Mouse (Mus musculus) cerebellum, postnatal 10 days (tissue): ENCODE measurements around the gene Pex16.

Source experiments
- DNase-seq, 2 experiments: peaks; one replicate each; pipeline ENCODE4 v3.0.0; 2021; ENCODE audit warnings: mixed read lengths in 2 of 2

Pex16 gene

DNA sequence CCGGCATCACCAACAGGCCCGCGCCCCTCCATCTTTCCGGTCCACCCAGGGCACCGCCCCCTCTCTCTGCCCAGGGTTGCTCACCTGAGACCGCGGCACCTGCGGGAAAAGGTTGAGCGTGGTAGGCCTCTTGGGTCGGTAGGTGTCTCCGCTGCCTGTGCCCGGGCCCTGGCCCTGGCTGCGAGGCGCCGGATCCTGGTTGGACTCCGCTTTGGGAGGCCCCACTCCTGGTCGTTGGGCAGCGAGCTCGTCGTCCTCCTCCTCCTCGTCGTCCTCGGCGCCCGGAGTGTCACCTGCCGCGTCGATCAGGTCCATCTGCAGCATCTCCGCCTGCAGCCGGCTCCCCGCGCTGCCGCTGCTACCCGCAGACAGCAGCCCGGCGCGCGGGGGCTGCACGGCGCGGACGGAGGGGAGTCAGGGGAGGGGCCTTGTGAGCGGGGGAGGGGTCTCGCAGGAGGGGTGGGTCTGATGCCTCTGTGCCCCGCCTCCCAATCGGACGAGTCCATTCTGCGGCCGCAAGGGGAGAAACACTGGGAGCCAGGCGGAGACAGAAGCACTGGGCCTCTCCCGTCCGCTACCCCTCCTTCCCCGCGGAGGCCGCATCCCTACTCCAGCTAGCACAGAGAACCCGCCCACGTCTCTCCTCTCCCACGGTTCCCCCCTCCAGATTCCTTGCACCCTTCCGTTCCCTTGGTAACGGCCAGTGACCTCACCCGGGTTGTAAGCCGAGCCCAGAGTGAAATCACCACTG is 14.6 kb downstream of the Pex16 start:
- peak; percentile 89 to 94 for DNase-seq

DNA sequence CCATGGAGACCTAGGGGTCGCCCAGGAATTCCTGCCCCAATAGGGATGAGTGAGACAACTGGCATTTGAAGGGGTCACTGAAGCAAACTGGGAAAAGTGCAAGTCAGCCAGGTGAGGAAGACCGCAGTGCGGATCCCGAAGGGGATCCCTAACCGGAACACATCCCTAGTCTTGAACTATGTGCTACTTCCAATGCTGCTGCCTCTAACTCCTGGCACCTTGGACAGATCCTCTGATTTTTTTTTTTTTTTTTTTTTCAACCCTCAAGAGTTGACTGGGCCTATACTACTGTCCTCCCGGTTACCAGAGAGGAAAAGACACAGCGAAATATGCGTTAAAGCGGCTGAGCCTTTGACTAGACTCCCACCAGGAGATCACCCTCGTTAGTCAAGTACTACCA is 15.2 kb downstream of the Pex16 start:
- DNase-seq: peak in 1 of 2 experiments; percentile 11

DNA sequence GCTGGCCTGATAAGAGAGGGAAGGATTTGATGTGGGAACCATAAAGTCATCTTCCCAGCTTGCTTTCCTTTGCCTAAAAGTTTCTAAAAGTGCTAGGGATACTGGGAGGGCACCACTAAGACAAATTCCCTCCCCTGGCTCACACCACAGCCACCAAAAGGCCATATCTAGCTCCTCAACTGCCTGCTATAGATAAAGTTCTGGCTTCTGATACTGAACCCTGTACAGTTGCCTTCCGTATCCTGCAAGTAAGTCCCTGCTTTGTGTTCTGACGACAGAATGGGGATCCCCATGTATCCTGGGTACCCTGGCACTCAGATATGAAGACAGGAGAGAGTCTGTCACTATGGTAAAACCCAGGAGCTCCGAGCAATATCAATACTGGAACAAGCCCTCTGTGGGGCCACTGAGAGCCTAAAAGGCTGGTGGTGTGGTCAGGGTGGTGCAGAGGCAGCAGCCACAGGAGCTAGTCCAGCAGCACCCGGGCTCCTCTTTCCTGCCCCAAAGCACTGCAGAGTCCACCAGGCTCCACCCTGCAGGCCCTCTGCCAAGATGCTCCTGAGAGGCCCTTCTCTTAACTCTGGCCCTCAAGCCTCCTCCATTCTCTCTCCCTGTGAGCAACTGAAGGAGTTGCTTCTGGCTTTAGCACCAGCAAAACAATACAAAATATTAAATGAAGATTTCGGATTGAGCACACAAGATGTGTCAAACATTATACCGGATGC is 15.9 kb downstream of the Pex16 start:
- peak; percentile 67 to 73 for DNase-seq

DNA sequence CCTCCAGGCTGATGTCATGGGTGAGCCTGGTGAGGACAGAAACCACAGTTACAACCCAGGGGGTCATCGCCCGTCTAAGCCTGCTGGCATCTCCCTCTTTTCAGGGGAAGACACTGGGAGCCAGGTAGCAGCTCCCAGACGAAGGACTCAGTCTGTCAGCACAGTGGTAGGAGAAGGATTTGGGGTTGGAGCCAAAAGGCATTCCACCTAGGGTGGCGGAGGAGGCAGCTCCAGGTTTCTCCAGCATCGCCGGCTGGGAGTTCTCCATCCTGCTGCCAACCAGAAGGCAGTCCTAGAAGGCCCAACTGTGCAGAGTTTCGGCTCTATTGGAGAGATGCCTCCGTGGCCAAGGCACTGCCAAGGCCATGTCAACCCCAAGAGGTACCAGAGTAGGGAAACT is 16.6 kb downstream of the Pex16 start:
- DNase-seq: peak; percentile 61 to 69

DNA sequence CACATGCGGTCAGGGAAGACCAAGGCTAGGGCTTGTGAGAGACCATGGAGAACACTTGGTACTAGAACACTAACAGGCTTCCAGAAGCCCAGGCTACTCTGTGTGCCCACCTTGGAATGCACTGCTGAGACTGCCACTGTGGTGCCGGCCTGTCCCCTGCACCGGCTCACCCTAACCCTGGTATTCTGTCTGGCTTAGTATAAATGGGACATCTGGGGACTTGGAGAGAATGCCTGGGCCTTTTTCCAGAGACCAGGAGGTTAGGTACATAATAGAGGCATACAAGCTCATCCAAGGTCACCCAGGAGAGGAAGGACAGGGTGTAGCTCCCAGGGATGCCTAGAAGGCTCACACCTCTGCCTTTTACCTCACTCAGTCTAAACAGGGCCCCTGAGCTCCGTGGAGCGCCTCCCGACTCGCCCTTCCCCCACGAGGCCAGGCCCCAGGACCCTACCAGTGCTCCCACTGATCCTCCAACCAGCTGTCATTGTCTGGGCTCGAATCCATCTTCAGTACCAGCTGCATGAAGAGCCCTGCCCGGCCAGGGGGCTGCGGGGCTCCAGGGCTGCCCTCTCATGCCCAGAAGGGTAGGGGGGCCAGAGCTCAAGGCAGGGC is 17.3 kb downstream of the Pex16 start:
- DNase-seq: peak; percentile 79 to 86

DNA sequence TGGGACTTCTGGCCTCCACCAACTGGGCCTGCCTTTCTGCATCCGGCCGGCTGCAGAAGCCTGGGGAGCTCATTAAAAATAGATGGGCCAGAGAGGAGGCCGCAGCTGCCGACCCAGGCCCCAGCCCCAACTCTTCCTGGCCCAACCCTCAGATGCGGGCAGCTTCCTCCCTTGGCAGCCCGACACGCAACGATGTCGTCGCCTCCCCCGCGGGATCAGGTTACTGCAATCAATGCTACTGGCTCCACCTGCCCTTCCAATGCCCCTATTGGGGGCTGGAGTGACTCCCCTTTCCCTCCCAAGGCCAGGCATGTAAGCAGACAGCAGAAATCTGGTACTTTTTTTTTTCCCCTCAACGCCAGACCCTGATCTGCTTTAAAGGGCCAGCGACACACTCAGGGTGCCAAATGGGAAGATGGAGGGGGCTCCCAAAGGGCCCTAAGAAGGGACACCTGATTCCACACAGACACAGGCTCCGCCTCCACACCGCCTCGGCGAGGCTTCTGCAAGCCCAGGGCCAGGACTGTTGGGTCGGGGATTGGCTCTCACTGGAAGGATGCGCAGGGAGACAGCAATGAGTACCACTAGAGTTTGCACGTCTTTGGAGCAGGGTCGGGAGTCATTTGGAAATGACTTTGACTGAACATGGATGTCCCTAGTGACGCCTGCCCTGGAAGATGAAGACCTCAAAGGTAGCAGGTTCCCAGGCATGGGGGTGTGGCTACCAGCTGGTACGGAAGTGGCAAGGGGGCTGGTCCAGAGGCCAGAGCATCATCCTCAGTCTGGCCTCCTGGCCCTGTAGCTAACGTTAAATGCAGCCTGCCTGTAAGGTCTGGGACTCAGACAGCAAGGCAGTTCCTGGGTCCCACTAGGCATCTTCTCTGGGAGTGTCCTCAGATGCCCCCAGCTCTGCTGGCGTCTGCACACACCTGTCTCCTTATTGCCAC is 18.1 kb downstream of the Pex16 start:
- DNase-seq: peak; percentile 80 to 84

DNA sequence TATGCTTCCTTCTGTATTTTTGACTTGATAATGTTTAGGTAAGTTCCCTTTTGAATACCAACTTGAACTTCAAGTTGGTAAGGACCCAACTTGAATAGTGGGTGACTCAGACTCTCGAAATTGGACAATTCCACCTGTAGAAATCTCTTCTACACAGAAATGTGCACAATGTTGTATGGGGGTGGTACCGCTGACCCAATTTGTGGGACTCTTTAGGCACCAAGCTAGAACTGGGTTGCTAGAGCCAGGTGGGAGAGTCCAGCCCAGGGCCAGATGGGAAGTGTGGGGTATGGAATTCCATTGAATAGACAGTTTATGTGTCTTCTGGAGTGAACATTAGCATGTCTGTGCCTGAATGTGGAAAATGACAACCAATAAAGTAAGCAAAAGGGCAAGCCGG is 21.1 kb downstream of the Pex16 start:
- DNase-seq: no peak

DNA sequence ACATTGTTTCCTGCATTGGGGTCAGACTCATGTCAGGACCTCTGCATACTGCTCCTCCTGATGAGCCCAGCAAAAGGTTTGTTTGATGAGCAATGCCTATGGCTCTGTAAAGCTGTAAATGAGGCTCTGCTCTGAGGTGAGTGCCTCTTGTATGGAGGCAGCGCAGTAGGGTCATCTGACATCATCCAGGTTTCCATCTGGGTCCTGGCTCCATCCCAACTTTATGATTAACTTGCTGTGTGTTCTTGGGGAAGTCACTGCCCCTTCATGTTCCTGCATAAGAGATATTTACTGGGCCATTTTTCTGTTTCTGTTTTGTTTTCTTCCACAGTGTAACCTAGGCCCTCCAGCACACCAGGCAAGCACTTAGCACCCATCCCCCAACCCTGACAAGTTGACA is 23.0 kb downstream of the Pex16 start:
- peak; percentile 45 to 61 for DNase-seq

DNA sequence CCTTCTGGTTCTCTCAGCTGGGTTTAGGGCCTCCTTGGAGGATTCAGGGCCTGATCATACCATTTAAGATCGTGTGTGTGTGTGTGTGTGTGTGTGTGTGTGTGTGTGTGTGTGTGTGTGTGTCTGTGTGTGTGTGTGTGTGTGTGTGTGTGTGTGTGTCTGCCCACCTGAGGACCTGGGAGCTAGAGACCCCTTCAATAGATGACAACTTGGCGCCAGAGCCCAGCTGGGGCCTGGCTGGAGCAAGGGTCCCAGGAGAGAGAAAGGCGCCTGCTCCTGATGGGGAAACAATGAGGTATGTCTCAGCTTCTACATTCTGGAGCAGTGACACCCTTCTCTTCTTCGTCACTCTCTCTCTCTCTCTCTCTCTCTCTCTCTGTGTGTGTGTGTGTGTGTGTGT is 25.4 kb downstream of the Pex16 start:
- DNase-seq: peak in 1 of 2 experiments; percentile 46

DNA sequence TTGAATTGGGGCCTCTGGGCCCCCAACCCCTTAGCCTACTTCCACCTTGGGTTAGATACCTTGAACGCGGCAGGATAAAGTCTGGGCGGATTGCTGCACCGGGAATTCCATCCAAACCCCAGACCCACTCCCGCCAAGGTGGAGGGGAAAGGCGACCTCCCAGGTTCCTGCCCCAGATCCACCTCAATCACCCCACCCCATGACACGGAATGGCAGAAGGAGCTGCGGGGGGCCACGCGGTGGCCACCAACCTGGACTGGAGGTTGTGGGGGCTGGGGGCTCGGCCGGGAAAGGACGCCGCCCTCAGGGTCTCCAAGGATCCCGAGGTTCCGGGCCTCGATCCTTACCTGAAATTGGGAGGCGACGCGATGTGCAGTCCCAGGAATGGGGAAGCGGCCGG is 26.2 kb downstream of the Pex16 start:
- peak; percentile 74 to 78 for DNase-seq

DNA sequence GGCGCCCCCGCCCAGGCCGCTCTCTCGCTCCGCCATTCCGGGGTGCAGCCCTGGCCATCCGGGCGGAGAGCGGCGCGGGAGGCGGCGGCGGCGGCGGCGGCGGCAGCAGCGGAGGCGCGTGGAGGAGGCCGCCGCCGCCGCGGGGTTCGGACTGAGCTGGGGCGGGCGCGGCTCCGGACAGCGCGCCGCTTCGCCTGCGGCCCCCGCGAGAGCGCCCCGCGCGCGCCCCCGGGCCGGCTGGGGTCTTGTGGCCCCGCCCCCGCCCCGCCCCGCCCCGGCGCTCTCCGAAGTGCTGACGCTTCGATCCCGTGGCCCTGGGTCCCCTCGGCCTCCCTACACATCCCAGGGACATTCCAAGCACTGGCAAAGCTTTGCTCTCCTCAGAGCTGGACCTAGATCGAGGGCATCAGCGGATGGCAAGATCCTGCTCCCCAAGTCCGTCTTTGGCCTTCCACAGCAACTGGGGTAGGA is 26.6 kb downstream of the Pex16 start, which contains the start of gene Mapk8ip1:
TSS of gene Mapk8ip1 (minus strand) at position 173 of the 471 bp plus-strand sequence.
- peak; percentile 78 for DNase-seq

DNA sequence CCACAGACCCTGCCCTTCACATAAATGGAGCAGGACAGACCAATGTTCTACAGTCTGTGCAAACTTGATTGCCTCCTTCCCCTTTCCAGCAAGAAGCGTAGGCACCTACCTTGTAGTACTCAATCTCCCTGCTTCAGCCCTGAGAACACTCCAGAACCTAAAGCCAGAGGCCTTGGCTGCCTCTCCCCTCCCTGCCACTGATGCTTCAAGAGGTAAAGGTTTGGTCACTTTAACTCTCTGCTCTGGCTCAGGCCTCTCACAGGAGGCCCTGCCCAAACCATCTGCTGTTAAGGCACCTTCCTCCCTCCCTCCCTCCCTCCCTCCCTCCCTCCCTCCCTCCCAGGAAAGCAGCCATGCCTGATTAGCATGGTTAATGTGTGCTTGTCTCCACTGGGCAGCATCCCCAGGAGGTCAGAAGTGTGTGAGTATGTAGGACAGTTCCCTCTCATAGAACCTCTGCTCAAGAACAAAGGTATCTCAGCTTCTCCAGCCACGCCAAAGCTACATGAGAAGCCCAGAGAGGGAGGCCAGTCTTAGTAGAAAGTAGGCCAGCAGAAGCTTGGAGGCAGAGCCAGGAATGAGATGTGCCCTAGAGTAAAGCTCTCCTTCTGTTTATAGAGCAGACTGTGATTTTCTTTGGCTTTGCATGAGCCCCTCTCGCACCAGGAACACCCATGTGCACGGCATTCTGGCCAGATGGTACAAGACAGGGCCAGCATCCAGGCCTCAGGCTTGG is 28.3 kb downstream of the Pex16 start:
- DNase-seq: peak; percentile 87 to 92

DNA sequence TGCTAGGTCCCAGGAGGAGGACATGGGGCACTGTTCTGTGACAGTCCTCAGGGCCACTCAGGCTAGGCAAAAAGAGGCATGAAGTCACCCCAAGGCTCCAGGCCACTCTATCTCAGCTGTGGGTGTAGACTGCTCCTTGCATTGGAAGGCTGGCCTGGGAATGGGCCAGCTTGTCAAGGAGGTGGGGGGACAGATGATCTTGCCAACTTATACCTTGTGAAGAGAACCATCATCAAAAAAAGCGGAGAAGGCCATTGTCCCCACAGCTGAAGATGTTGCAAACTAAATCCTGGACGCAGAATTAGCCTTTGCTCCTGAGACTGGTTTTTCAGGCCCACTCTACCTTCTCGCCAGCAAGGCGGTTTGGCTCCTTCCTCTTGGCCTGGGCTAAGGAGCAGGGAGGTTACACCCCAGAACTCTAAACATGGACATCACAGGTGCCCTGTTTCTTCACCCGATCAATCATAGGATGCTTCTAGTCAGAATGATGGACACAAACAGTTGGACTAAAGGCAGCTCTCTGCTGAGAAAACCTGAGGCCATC is 29.4 kb downstream of the Pex16 start:
- peak in 1 of 2 experiments; percentile 51 for DNase-seq

DNA sequence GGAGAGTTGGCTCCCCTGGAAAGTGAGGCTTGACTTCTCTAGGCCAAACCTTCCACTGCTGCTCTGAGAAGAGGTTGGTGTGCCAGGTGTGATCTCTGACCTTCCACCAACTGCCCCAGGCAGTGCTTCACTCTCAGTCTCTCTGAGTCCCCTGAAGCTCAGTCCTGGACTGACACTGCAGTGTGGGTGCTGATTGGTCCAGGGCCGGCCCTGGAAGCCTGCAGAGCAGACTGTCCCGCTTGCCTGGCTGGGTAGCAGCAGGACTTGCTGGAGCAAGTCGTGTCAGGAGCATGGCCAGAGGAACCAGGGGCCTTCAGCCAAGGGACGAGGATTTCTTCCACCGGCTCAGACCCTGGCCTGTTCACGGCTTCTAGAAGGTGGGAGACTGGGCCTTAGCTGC is 30.3 kb downstream of the Pex16 start:
- peak; percentile 58 to 65 for DNase-seq

DNA sequence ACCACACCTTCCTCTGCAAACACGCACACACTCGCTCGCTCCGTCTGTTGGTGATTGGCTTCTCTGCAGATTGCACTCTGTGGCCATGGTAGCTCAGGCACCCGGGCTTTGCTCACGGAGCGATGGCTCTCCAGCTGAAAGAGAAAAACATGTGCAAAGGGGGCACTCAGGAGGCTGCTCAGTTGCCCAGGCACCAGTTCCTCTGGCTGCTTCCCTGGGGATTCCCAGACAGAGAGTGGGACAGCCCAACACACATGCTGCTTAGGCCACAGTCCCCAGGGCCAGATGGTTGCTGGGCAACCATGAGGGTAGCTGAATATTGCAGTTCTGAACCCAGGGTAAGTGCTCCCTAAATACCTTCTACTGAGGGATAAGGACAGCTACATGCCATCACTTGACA is 31.2 kb downstream of the Pex16 start:
- peak in 1 of 2 experiments; percentile 45 for DNase-seq

DNA sequence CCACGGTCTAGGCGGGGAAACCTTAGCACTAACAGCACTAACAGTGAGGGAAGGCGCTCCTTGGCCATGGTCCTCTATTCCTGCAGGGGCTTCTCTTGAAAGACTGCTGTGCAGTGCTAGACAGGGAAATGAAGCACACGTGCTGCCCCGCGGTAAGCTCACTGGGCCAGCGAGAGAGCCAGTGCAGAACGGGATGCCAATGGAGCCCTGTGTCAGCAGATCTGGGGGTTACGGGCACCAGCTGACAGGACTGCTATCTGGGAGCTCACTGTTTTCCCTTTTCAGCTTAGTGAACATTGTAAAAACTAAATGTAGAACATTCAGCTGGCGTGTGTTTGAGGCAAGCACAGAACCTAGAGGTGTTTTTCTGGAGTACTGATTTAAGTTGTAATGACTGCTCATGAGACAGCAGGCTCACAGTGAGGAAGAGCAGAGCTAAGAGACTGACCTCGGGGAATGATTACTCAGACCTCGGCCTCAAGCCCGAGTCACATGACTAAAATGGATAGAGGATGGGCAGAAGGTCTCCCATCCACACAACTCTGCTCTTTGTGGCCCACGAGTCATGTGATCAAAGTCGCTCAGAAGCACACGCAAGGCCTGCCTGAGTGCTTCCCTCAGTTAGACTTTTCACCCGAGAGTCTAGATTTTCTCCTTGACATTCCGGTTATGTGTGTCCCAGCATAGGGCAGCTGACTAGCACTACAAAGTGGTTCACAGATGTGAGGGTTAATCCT is 34.0 kb downstream of the Pex16 start:
- DNase-seq: no peak

DNA sequence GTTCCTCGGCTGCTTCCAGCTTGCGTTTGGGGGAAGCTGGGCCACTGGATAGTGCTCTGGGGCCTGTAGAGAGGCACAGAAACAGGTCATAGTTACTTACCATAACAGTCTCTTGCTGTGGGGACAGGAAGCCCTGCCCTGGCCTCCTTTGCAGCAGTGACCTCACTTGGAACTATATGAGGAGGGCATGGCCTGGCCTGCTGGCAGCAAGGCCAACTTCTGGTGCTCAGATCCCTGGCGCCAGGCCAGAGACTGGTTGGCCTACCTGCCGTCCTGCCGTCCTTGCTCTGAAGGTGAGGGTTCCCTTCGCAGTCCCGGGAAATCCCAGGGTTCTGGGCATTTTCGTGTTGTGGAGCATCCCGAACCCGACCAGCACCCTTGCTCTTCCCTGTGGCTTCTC is 37.2 kb downstream of the Pex16 start:
- peak; percentile 68 to 70 for DNase-seq

DNA sequence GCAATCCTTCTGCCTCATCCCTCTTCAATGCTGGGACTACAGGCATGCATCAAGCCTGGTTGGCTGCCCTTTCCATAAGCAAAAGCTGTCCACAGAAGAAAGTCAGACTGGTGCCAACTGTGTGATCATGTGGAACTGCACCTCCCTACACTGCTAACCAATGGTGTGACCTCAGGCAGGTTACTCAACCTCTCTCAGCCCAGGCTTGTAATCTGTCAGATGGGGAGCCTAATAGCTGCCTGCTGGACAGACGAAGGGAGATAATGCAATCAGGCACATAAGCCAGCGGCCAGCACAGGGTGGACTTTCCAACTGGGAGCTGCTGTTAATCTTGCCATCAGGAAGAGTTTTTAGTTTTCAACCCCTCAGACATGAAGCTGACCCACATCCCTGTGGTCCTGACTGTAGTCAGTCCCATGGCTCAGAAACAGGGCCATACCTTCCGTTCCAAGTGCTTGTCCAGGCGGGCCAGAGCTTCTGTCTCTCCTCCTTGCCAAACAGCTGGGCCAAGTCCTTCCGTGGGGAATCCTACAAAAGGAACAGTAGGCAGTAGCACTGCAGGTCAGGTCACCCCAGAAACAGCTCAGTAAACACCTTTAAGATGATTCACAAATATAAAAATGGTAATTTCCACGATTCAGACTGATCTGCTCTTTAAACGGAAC is 47.4 kb downstream of the Pex16 start:
- peak in 1 of 2 experiments; percentile 33 for DNase-seq

DNA sequence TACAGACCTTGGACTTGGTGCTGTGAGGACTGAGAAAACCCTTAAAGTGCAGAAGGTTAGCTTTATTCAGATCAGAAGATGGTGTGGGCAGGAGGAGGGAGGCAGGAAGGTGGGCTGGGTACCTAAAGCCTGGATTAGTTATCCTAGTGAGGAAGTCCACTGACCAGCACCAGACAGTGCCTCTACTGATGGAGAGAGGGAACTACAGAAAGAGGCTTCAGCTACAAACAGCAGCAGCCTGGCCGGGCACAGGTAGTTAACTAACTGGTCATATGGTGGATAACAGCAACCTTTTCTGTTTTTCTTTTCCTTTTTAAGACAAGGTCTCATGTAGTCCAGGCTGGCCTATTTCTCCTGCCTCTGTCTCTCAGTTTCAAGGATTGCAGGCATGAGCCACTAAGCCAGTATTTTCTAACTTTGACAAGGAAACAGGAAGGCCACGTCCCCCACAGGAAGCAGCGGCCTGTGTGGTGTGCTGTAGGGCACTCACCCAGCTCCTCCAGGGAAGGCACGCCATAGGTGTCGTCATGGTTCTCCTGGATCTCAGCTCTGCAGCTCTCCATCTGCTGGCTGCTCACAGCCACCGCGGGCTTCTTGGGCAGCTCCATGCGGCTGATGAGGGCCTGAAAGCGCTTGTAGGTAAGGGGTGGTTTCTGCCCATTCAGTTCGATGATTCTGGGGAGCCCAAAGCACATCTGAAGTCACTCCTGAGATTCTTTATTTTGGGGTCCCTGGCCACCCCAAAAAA is 48.1 kb downstream of the Pex16 start:
- peak; percentile 53 to 66 for DNase-seq
